Mouse (Mus musculus) thymus, adult 2 months (tissue): ENCODE data around the gene Serpind1.

Experiments used
- CTCF ChIP-seq: fragments of 200-500 bp; IDR thresholded peaks from 2 replicates; pipeline ENCODE4 v1.5.1; 2012; ENCODE audit warnings: mild to moderate bottlenecking, control low read depth, low read length, moderate library complexity, borderline replicate concordance; ENCODE audit not compliant: control insufficient read depth, poor library complexity, insufficient read depth; ENCODE audit errors: extremely low read depth
- POLR2A ChIP-seq: fragments of 200-500 bp; IDR thresholded peaks from 2 replicates; pipeline ENCODE4 v1.6.1; 2012; ENCODE audit warnings: mild to moderate bottlenecking, low read length, control low read depth, moderate library complexity; ENCODE audit not compliant: control insufficient read depth, poor library complexity, insufficient read depth; ENCODE audit errors: extremely low read depth

DNA sequence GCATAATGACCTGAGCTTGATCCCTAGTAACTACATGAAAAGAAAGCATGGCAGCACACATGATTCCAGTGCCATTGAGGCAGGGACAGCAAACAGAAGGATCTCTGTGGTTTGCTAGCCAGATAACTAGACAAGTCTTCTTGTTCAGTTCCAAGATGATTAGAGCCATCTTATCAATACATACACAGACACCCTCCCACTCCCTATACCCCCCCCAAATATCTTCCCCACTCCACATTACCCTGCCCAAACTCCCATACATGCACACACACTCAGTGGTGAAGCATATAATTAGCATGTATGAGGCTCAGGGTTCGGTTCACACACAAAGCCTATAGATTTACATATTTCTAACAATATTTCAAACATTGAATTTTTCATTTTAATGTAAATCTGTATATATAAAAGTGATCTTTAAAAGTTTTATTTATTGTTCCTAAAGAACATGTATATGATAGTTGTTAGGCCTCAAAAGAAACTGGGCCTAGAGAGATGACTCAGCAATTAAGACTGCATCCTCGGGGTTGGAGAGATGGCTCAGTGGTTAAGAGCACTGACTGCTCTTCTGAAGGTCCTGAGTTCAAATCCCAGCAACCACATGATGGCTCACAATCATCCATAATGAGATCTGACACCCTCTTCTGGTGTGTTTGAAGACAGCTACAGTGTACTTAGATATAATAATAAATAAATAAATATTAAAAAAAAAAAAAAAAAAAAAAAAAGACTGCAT, 52.6 kb downstream of the Serpind1 start:
- TF ChIP-seq CTCF = no peak
- TF ChIP-seq POLR2A = no peak
